Mouse (Mus musculus): ENCODE measurements around the gene Lmtk3. TPM values are rescaled to one million over a fixed set of nuclear protein-coding genes. Genes with fewer than 3 reads are reported as not detected.

Lmtk3 gene
- total and polyA plus RNA-seq, 2 experiments from 2014 or later = 0.31 TPM; not detected in 1

DNA sequence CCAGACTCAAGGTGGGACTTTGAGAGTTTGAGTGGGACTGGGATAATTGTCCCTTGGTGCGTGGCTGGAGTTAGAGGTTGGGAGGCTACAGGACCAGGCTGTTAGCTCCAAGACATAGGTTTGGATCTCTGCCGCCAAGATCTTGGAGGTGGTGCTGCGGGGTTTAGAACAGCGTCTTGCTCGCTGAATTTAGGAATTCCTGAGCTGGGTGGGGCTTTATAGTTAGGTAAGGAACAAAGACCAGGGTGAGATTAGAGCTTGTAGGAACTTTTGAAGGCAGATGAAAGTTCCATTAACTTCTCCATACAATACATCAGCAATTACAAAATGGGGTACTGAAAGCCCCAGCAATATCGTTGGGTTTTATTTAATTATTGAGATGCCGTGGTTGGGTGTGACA lies 16.5 kb downstream of the Lmtk3 start:
- ATAC-seq (ENCODE audit: insufficient read depth, low read depth) (no peak), DNase-seq (ENCODE audit: low spot score) (no peak)
- 38% methylated on average over 7 of the region's 7 CpGs for WGBS
- H3K36me3 ChIP-seq (replicated peaks; ENCODE audit: control insufficient read depth, insufficient read depth, low read length) = no peaks in the 10 kb centered on the region
- H3K9ac ChIP-seq (replicated peaks; ENCODE audit: low read depth, low read length) = no peak overlapping the region
- H3K9me3 ChIP-seq (replicated peaks; ENCODE audit: control insufficient read depth, low read length) = no peaks in the 10 kb centered on the region
- peak overlapping the region; percentile 30; the same call in 1 of the 2 replicates for H3K4me3 ChIP-seq (ENCODE audit: low read depth, low read length)
- peaks cover 7% of the 10 kb centered on the region for H3K4me1 ChIP-seq (ENCODE audit: control insufficient read depth, insufficient read depth)
- H3K27ac ChIP-seq (ENCODE audit: low read depth) = no peak overlapping the region
- peaks cover 52% of the 10 kb centered on the region for H3K27me3 ChIP-seq (ENCODE audit: control insufficient read depth, insufficient read depth, low read length)
- TF ChIP-seq EP300 (IDR thresholded peaks at IDR 0.05; ENCODE audit: low read depth) = no peak
- no peak for TF ChIP-seq CTCF (IDR thresholded peaks at IDR 0.05; ENCODE audit: low read depth)
- H3K4me2 ChIP-seq (ENCODE audit: low read depth, low read length) = peak overlapping the region; percentile 35; the same call in 1 of the 2 replicates

- no peak for DNase-seq (ENCODE audit: low spot score)
- H3K4me3 ChIP-seq (ENCODE audit: low read depth, low read length) = peak overlapping the region; percentile 30
- no peaks in the 10 kb centered on the region for H3K36me3 ChIP-seq (replicated peaks; ENCODE audit: control insufficient read depth, insufficient read depth, low read length)
- no peak overlapping the region for H3K9ac ChIP-seq (replicated peaks; ENCODE audit: low read depth, low read length)
- H3K27ac ChIP-seq (ENCODE audit: low read depth) = no peak overlapping the region
- H3K27me3 ChIP-seq (ENCODE audit: control insufficient read depth, insufficient read depth, low read length) = peaks cover 46% of the 10 kb centered on the region
- no peaks in the 10 kb centered on the region for H3K9me3 ChIP-seq (replicated peaks; ENCODE audit: control insufficient read depth, low read length)
- 0 out of 2 replicates have a peak, but pooled peaks have one; percentile 18 for ATAC-seq (ENCODE audit: insufficient read depth, low read depth)
- peaks cover 7% of the 10 kb centered on the region for H3K4me1 ChIP-seq (ENCODE audit: control insufficient read depth, insufficient read depth)
- H3K4me2 ChIP-seq (ENCODE audit: low read depth, low read length) = peak overlapping the region; percentile 49
- WGBS = 8% methylated on average over 25 of the region's 25 CpGs
- no peak for TF ChIP-seq CTCF (IDR thresholded peaks at IDR 0.05; ENCODE audit: low read depth)
- no peak for TF ChIP-seq EP300 (IDR thresholded peaks at IDR 0.05; ENCODE audit: low read depth)
These were observed 17.1 kb downstream of the Lmtk3 start for GRCm38 (mm10) chr7:45800546-45801204.

DNA sequence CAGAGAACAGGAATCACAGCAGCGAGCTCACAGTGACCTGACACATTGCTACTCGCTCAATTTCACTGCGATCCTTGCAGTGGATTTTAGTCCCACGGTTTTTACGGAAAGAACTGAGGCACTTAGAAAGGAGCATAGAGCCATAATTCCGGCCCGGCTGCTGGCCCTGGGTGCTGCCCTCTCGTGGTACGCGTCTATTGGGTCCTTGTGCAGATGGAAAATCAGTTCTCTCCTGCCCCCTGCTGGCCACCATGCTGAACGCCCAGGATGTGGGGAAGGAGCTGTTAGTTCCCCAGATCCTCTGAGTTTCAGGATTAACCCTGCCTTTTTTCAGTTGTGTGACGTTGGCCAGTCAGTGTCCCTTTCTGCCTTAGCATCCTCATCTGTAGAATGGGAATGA lies 17.8 kb downstream of the Lmtk3 start:
- peaks cover 42% of the 10 kb centered on the region for H3K27me3 ChIP-seq (ENCODE audit: control insufficient read depth, insufficient read depth, low read length)
- H3K4me1 ChIP-seq (ENCODE audit: control insufficient read depth, insufficient read depth) = peaks cover 7% of the 10 kb centered on the region
- peak overlapping the region; percentile 49 for H3K4me2 ChIP-seq (ENCODE audit: low read depth, low read length)
- ATAC-seq (ENCODE audit: insufficient read depth, low read depth) = peak; percentile 67
- no peak overlapping the region for H3K9ac ChIP-seq (replicated peaks; ENCODE audit: low read depth, low read length)
- H3K36me3 ChIP-seq (replicated peaks; ENCODE audit: control insufficient read depth, insufficient read depth, low read length) = peaks cover 2% of the 10 kb centered on the region; the same call in 1 of the 2 replicates
- DNase-seq (ENCODE audit: low spot score) = peak; percentile 85
- 2% methylated on average over 12 of the region's 12 CpGs for WGBS
- peak overlapping the region; percentile 30 for H3K4me3 ChIP-seq (ENCODE audit: low read depth, low read length)
- H3K27ac ChIP-seq (ENCODE audit: low read depth) = no peak overlapping the region
- no peaks in the 10 kb centered on the region for H3K9me3 ChIP-seq (replicated peaks; ENCODE audit: control insufficient read depth, low read length)
- peak; percentile 100 for TF ChIP-seq CTCF (IDR thresholded peaks at IDR 0.05; ENCODE audit: low read depth)
- no peak for TF ChIP-seq EP300 (IDR thresholded peaks at IDR 0.05; ENCODE audit: low read depth)

DNA sequence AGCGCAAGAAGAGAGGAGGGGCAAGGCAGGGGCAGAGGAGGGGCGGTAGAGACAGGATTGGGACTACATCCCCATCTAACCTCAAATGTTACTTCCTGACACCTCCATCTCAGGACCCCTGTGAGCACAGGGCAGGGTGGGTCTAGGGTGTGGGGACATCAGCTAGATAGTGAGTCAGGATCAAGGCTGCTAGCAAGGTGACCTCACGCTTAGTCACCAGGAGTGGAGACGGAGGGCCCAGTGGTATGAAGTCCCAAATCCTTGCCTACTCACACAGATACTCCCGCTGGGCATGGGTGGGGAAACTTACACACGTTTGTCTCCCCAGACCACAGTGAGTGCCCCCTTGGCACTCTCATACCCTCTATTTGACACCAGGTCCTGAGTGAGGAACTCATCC lies 19.0 kb downstream of the Lmtk3 start:
- 83% methylated on average over 6 of the region's 6 CpGs for WGBS
- DNase-seq (ENCODE audit: low spot score) (no peak), ATAC-seq (ENCODE audit: insufficient read depth, low read depth) (no peak)
- no peak overlapping the region for H3K4me2 ChIP-seq (ENCODE audit: low read depth, low read length)
- H3K27ac ChIP-seq (ENCODE audit: low read depth) = no peak overlapping the region
- peaks cover 33% of the 10 kb centered on the region for H3K27me3 ChIP-seq (ENCODE audit: control insufficient read depth, insufficient read depth, low read length)
- no peak for TF ChIP-seq EP300 (IDR thresholded peaks at IDR 0.05; ENCODE audit: low read depth)
- TF ChIP-seq CTCF (IDR thresholded peaks at IDR 0.05; ENCODE audit: low read depth) = no peak
- H3K9ac ChIP-seq (replicated peaks; ENCODE audit: low read depth, low read length) = no peak overlapping the region
- H3K4me3 ChIP-seq (ENCODE audit: low read depth, low read length) = no peak overlapping the region
- peaks cover 7% of the 10 kb centered on the region for H3K4me1 ChIP-seq (ENCODE audit: control insufficient read depth, insufficient read depth)
- no peaks in the 10 kb centered on the region for H3K9me3 ChIP-seq (replicated peaks; ENCODE audit: control insufficient read depth, low read length)
- peaks cover 14% of the 10 kb centered on the region for H3K36me3 ChIP-seq (replicated peaks; ENCODE audit: control insufficient read depth, insufficient read depth, low read length)

DNA sequence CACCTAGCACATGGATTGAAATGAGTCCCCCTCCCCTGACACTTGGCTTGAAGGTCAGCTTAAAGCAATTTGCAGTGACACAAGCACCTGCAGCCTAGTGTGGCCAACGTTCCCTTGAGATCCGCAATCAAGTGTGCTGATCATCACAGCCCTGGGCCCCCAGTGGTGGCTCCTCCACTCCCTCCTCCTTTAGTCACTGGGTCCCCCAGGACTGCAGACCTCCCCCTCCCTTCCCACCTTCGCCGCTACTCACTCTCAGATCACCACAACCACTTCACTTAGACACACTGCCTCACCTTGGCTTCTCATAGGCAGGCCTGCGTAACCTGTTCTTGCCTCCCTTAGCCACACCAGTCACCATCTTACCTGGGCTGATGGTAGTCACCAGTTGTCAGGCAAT lies 22.4 kb downstream of the Lmtk3 start:
- peaks cover 2% of the 10 kb centered on the region for H3K27me3 ChIP-seq (ENCODE audit: control insufficient read depth, insufficient read depth, low read length)
- TF ChIP-seq EP300 (IDR thresholded peaks at IDR 0.05; ENCODE audit: low read depth) (no peak), CTCF (IDR thresholded peaks at IDR 0.05; ENCODE audit: low read depth) (no peak)
- no peak overlapping the region for H3K9ac ChIP-seq (replicated peaks; ENCODE audit: low read depth, low read length)
- H3K27ac ChIP-seq (ENCODE audit: low read depth) = no peak overlapping the region
- ATAC-seq (ENCODE audit: insufficient read depth, low read depth) (no peak), DNase-seq (ENCODE audit: low spot score) (no peak)
- 49% methylated on average over 5 of the region's 5 CpGs for WGBS
- peaks cover 3% of the 10 kb centered on the region for H3K4me1 ChIP-seq (ENCODE audit: control insufficient read depth, insufficient read depth)
- no peak overlapping the region for H3K4me3 ChIP-seq (ENCODE audit: low read depth, low read length)
- no peaks in the 10 kb centered on the region for H3K9me3 ChIP-seq (replicated peaks; ENCODE audit: control insufficient read depth, low read length)
- no peak overlapping the region for H3K4me2 ChIP-seq (ENCODE audit: low read depth, low read length)
- H3K36me3 ChIP-seq (replicated peaks; ENCODE audit: control insufficient read depth, insufficient read depth, low read length) = peaks cover 48% of the 10 kb centered on the region

DNA sequence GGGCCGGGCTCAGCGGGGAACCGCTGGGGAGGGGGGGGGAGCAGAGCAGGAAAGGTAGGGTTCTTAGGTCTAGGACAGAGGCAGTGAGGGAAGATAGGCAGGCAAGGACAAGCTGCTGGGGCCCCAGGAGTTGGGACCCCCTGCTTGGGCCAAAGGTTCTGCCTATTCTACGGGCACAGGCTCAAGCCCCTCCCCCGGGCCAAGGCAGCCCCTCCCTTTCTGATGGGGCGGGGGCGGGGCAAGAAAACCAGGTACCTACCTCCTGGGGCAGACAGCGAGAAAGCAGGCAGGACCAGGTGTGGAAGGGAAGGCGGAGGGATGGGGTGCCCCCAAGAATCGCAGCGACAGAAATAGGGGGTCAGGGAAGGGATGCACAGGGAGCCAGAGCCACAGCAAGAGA lies 24.9 kb downstream of the Lmtk3 start:
- Histone ChIP-seq H3K9ac (replicated peaks; ENCODE audit: low read depth, low read length) (no peak overlapping the region), H3K36me3 (replicated peaks; ENCODE audit: control insufficient read depth, insufficient read depth, low read length) (peaks cover 67% of the 10 kb centered on the region), H3K4me3 (ENCODE audit: low read depth, low read length) (no peak overlapping the region), H3K27me3 (ENCODE audit: control insufficient read depth, insufficient read depth, low read length) (no peaks in the 10 kb centered on the region), H3K9me3 (replicated peaks; ENCODE audit: control insufficient read depth, low read length) (no peaks in the 10 kb centered on the region), H3K4me2 (ENCODE audit: low read depth, low read length) (no peak overlapping the region), H3K4me1 (ENCODE audit: control insufficient read depth, insufficient read depth) (peaks cover 10% of the 10 kb centered on the region; the same call in 1 of the 2 replicates), H3K27ac (ENCODE audit: low read depth) (no peak overlapping the region)
- DNase-seq (ENCODE audit: low spot score) (no peak), ATAC-seq (ENCODE audit: insufficient read depth, low read depth) (no peak)
- 57% methylated on average over 11 of the region's 11 CpGs for WGBS
- TF ChIP-seq CTCF (IDR thresholded peaks at IDR 0.05; ENCODE audit: low read depth) = no peak
- TF ChIP-seq EP300 (IDR thresholded peaks at IDR 0.05; ENCODE audit: low read depth) = no peak
